Mouse (Mus musculus) adrenal gland, postnatal 25 days (tissue): Measurements from ENCODE around the gene Nav2. TPM values are rescaled to one million over a fixed set of nuclear protein-coding genes. Genes with fewer than 3 reads are reported as not detected.

Source experiments
- DNase-seq: peaks from one replicate; pipeline ENCODE4 v3.0.0; 2021; ENCODE audit warnings: mixed read lengths
- total RNA-seq: library from RNA; stranded (reverse); gene quantifications from 2 replicates; pipeline ENCODE4 v1.2.3, GENCODE M21; 2021

Gene Nav2
- total RNA-seq, 1 experiment from 2014 or later, result 11.6 TPM

DNA sequence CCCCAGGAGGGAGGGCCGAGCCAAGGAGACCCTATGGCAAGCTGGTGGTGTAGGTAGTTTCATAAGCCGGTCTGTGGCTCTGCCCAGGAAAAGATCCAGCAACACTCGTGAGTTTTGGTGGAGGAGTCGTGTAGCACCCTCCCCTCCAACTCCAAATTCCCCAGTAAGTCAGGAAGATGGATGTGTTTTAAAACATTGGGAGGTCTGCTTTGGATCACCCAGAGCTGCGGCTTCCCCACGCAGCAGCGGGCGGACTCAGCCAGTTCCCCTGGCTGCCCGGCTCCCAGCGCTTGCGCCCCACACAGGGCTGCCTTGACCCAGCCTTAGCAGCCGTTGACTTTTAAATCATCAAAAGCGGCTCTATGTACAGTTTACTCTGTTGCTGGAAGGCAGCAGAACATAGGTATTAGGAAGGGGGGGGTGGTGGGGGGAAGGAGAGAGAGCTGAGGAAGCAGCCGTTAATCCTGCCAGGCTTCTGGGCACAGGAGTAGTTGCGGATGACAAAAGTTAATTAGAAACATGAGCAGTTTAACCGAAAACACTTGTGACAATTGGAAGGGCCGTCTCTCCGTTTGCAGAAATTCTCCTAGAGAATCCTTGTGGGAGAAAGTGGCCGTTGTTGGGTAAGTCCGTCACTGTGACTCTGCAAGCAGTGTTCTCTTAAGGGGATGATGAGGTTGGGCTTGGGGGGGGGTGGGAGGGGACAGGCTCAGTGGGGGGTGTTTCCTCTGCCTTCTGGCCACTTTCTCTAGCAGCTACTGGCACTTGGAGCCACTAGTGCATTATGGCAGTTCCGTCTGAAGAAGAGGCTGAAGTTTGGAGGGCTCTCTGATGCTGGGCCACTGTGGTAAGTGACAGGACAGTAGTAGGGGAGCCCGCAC lies 542.0 kb downstream of the Nav2 start:
- DNase-seq, result peak; percentile 23

DNA sequence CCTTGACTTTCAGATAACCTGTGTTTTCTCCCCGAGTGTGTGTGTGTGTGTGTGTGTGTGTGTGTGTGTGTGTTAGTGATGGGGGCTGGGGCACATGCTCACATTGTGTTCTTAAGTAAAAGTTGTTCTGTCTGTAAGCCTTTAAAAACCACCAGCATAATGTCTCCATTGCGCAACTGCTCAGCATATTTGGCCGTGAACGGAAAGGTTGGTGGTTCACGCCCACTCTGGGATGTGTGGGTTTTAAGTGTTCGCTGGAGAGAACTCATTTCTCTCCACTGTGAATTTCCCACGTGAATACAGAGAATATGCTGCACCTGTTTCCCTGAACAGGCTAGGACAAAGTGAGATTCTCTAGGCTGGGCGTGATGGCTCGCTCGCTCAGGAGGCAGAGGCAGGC lies 542.7 kb downstream of the Nav2 start:
- DNase-seq, result no peak

DNA sequence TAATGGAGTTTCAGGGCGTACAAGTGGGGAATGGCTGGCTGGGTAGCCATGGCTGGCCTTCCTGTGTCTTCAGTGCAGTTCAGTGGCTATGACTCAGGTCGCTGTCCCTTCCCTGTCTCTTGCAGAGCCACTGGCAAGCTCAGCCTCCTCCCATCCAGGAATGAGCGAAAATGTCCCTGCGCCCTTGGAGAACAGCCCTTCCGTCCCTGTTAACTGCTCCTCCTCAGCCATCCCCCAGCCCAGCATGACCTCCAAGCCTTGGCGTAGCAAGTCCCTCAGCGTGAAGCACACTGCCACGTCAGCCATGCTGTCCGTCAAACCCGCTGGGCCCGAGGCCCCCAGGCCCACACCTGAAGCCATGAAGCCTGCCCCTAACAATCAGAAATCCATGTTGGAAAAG lies 543.8 kb downstream of the Nav2 start:
- DNase-seq, result no peak

DNA sequence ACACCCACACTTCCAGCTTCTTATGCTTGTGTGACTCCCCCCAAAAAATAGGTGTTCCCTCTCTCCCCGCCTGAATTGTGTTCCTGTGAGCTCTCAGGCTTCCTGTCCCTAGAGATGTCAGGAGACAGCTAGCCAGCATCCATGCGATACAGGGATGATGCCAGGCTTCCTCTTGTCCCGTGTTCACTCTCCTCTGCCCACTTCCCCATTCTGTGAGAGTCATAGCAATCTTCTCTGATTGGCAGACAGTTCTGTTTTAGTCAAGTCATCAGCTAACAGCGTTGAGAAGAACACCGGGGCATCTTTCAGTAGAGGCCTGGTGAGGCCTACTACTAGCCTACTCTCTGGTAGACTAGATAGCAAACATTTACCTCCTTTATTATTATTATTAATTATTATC lies 546.1 kb downstream of the Nav2 start:
- no peak for DNase-seq

DNA sequence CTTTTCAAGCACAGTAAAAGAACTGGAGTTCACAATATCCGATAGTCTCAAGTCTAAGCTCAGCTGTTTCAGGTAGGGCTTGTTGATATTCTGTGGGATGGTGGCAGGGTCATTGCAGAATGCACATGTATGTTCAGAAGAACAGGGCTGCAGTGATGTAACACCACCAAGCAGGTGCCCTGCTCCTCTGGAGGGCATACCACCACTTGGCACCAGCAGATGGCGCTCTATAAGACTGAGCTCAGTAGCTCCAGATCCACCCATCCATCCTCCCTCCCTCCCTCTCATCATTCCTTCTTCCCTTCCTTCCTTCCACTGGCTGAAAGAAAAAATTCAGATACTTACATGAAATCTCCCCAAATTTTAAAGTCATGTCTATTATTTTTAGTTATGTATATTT lies 547.6 kb downstream of the Nav2 start:
- peak; percentile 55 for DNase-seq

DNA sequence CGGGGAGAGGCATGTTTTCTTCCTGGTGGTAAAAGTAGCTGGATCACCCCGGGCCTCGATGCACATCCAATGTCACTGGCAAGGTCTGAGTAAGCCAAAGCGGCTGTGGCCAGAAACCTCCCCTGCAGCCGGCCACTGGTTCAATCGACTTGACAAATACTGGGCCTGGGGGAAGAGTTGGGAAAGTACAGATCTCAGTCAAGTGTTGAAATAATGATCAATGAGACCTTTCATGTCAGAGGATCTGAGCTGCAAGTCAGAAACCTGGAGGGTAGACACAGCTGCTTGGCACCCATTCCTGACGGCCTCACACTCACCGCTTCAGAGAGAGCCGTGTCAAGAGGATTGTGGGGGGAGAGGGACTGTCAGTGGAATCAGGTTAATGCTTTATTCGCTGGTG lies 548.9 kb downstream of the Nav2 start:
- no peak for DNase-seq

DNA sequence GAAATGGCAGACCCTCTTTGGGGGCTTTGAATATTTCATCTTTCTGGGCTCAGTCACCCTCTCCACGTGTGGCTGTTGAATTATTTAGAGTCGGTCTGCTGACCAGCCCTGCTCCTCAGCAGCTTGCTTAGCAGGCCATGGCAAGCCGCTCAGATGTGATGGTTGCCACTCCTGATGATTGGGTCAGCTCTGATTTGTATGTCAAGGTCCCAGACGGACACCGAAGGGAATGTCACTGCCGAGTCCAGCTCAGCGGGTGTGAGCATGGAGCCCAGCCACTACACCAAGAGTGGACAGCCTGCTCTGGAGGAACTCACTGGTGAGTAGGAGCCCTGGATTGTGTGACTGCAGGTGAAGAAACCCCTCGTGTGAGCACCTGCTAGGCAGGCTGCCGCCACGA lies 549.4 kb downstream of the Nav2 start:
- DNase-seq, result no peak

DNA sequence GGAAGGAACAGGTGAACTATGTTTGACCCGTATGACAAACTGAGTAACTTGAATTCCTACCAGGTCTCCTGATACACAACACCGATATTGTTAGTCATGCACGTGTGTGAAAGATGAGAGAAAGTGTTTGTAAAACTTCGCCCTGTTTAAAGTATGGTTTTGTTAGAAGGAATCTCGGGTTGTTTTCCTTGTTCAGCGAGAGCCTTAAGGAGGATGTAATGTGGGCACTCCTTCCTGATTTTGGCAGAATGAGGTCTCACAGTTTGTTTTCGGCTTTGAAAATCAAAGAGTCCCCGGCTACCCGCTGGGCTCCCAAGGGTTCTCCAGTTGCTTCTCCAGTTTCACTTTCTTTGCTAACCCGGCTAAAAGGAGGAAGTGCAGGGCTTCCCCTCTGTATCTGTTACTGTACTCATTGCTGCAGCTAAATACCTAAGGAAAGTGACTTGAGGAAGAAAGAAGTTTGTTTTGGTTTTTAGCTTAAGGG lies 553.9 kb downstream of the Nav2 start:
- DNase-seq, result no peak

DNA sequence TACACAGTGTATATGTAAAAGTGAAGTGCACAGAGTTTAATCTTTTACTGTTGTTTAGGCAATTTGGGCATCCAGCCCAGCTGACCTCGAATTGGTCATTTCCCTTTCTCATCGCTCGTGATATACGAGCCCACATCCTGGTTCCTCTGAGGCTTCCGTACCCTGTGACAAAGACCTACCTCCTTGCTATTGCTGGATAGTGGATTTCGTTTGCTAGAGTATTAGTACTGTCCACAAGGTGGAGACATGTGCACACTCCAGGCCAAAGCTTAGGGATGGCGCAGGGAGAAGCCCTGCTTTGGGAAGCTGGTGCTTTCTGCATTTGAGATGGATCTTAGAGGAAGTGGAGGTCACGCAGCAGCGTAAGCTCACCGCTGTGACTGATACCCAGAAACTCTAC lies 559.3 kb downstream of the Nav2 start:
- peak; percentile 10 for DNase-seq

DNA sequence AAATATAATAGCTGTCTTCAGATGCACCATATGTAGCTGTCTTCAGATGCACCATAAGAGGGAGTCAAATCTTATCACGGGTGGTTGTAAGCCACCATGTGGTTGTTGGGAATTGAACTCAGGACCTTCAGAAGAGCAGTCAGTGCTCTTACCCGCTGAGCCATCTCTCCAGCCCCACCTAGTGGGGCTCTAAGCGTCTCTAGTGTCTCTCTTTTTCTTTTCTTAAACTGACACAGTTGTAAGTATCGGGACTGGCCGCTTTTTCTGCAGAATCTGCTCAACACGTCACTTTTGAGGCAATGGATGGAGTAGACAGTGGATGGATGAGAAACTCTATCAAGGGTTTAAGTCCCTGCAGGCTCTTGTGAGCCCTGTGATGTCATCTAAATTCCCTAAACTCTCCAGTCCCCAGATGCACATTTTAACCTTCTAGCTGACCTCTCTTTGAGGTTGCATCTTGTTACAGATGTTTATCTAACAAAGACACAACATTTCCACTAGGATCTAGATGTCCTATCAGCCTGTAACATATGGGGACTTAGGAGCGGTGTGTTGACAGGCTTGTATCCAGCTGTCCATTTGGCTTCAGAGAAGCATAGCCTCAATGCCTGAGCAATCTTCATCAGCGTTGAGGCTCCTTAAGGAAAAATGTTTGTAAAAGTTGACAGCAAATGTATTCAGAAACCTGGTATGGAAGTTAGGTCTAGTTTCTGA lies 560.1 kb downstream of the Nav2 start:
- DNase-seq, result no peak

DNA sequence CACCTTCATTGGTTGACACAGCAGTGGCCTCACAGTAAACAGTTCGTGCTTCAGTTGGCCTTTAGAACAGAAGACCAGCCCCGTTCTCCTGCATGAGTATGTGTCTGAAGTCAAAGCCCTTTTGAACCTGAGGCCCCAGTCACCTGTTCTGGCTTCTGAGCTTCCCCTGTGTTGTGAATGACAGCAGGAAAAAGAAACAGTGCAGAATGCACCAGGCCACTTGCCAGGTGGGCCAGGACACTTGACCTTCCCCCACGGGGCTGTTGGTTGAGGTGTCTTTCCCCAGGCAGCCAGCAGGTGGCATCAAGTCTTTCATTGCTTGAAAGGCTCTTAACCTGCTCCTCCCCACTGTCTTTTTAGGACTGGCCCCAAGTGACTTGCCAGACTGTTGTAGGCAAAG lies 562.8 kb downstream of the Nav2 start:
- peak; percentile 58 for DNase-seq

DNA sequence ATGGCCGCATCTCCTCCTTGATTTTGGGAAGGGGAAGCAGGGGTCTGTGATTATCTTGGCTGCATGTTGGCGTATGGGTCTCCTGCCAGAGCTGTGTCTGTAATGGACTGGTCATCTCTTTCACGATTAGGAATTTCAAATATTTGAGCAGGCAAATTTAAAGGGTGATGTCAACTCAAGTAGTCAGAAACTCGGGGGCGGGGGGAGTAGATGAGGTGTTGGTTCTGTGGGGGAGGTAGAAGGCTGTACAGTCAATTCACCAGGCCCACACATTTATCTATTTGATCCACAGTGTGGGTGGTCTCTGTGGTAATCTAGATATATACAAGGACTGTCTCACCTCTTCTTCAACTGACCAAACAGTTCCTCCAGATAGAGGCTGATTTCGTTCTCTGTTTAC lies 566.8 kb downstream of the Nav2 start:
- no peak for DNase-seq

DNA sequence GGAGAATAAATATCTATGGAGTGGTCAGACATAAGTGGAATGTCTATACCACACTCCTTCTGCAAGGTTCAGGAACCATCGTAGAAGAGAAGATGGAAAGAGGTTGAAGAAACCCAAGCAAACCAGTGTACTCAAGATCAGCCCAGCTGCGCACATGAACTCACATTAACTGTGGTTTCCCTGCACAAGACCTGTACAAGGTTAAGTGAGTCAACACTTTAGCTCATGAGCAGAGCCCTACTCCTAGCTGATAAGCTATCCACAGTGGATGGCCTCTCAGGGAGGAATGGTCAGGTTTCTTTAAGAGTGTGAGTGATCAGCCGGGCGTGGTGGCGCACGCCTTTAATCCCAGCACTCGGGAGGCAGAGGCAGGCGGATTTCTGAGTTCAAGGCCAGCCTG lies 567.6 kb downstream of the Nav2 start:
- no peak for DNase-seq

DNA sequence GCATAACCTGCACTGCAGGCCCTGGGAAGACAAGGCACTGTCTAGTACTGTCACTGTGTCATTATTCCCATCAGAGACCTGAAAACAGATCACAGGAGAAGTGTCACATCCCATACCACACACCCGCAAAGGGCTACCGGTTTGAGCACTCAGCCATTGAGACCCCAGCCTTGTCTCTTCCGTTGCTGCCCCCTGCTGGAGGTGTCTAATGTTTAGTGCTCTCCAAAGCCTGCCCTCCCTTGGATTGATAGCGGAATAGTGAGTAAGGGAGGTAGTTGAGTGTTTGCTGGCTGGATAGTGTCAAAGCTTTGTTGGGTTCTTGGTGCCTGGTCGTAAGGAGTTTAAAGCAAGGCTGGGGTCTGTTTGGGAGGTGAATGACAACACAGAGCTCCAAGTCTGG lies 568.1 kb downstream of the Nav2 start:
- DNase-seq, result no peak

DNA sequence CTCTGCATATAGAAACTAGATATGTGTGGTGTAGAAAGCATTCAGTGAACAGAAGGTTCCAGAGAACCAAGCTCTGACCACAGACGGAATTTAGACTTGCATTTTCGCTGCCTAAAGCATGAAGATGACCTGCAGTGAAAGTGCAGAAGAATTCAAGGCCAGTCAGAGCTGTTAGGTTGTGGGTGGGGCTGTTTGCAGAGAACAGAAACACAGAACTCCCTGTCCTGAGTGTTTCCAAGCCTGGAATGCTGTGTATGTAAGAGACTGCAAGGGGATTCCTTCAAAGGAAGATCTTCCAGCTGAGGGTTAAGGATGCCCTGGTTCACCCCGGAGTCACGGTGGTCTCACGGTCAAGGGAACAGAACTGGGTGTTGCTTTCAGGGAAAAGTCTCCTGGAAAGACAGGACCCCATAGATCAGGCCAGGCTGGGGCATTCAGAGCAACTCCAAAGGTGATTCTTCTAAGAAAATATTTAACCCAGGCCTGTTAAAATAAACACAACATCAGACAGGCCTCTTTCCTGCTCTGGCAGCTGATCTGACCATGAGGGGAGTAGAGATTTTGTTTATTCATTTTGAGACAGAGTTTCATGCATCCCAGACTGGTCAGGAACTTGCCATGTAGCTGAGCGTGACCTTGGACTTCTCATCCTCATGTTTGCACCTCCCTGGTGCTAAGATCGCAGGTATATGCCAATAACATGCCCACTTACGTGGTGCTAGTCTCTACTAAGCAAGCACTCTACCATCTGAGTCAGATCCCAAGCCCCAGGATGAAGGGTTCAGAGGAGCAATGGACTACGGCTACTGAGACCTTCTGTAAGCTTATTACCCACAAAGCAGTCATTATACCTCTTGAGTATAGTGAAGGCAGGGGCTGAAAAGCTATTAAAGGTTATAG lies 568.8 kb downstream of the Nav2 start:
- no peak for DNase-seq

DNA sequence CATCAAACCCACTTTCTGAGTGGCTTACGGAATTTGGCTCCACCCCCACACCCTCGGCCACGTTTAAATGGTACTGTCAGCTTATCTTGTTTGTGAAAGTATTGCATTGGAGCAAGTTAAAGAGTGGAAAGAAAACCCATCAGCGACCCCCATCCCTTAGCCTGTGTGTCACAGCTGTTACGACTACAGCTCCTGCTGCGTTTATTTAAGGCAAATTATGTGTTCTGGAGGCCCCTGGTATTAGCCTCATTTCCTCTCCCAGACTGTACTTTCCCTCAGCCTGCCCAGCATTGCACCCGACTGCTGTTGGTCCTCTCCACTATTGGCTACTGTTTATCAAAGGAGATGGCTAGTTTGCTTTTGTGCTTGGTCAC lies 569.4 kb downstream of the Nav2 start:
- no peak for DNase-seq

DNA sequence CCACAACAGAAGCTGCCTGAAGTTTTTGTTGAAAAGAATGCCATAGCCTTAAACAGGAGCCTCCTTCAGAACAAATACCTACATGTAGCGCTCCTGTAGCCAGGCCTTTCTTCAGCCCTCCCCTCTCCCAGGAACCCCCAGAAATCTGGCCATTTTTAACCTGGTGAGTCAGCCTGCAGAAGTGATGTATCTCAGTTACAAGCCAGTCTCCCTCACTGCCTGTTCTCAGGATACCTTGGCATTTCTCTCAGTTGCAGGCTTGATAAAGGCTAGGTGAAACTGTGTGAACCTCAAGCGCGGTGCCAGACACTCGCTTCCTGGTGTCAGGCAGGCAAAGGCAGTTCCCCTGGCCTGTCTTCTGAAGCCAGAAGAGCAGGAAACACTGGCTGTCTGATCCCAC lies 570.4 kb downstream of the Nav2 start:
- no peak for DNase-seq

DNA sequence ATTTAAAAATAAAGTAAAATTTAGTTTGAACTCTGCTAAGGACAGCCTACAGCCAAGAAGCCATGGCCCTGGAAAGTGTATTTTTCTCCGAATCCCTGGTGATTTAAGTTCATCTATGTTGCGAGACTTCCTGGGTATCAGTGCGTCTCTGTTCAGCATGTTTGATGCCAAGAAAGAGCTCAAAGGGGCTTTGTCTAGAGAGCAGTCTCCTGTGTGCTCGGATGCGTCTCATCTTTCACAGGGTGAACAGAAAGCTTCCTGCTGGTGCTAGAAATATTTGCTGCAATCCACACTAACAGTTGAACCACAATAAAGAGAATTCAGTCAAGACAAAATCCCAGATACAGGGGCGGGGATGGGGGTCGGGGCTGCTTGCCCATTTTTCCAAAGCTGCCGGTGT lies 572.4 kb downstream of the Nav2 start:
- no peak for DNase-seq

DNA sequence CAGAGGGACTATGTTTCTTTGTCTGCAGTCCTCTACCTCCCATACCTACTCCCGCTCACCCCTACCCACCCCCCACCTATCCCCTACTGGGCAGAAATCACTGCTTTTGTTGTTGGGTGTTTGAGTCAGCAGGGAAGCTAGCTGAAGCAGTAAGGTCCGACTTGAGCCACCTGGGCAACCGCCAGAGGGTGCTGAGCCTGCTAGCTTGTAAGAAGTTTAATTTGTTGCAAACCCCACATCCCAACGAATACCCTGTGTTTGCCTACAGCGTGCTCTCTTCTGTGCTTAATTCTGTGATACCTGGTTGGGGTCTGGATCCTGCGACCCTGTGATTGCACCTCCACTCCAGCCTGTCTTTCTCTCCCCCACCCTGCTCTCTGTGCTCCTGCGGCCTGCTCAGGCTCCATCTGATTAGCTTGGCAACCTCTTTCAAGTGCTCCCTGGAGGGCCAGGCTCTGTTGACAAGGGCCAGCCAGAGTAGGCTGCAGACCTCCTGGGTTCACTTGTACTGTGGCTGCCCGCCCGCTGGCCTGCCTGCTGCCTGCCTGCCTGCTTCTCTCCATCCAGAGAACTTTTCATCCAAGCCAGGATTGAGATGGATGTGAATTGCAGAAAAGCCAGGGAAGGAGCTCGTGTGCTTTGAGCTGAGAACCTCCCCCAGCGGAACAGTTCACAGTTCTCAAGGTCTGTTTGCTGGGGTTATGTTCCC lies 575.7 kb downstream of the Nav2 start:
- DNase-seq, result peak; percentile 24

DNA sequence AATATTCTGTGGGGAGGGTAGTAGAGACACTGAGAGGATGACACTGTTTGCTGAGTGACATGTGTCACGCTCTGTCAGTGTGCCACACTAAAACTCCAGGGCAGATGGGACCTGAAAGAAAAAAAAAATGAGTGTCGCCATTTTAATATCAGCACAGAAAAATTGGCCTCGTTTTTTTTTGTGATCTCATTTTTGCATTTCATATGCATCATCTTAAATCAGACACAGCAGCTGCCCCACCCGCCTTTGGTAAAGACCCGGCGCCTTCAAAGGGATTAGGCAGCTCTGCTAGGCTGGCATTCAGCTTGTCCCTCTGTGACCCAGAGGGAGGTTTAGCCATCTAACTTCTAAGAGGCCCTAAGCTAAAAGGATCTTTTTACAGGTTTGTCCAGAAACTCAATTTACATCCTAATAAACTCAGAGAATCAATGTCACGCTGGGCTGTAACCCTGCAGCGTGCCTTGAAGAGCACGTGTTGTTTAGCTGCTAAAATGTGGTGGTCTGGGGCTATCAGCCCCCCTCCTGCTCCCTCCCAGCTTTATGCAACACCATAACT lies 576.9 kb downstream of the Nav2 start:
- no peak for DNase-seq

DNA sequence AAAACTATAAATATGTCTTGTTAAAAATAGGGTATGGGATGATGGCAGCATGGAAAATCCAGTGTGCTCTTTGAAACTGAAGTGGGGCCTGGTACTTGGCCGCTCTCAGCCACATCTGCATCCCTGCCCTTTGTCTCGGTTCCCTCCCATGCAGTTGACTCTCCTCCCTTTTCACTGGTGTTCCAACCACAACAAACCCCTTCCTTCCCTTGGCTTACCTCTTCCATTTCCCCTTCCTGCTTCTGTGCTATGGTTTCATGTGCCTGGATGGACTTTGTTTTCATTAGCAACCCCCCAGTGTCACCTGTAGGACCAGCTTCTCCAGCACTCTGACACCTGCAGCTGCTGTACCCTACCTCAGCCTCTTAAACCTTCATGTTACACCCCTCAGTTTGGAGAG lies 578.8 kb downstream of the Nav2 start:
- DNase-seq, result no peak
